Comparison of ENCODE assay signal across 13 mouse cellular contexts in the genomic region with DNA sequence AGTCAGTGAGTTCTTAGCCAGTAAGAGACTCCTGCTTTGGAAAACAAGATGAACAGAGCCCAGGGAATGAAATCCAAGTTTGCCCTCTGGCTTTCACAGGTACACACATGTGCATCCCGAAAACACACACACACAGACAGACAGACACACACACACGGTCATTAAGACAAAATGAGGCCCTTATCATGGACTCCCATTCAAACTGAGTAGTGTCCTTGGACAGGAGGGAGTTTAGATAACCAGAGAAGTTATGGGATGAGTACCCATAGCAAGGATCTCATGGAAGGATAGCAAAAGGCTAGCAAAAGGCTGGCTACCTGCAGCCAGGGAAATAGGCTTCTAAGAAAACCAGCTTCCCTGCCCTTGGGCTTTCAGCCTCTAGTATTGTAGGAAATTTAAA. TPM values are rescaled to one million over a fixed set of nuclear protein-coding genes. Genes with fewer than 3 reads are reported as not detected.
DNase-seq lines count a peak whose midpoint lies in the region; ATAC-seq lines count a peak whose summit lies in the region.
"Had no signal": no experiment of that assay in that cellular context is flagged by ENCODE, and none has a peak within 500 bp of the region (broad histone marks: within the 10 kb centered on the region; RNA-seq: fewer than 3 reads in every experiment).

No protein-coding gene starts in this region.

- DNase-seq in heart, postnatal 25 days (ENCODE audit: low spot score): no peak
- no peak for DNase-seq in midbrain, embryonic 10.5 days (ENCODE audit: low spot score)
- no peak for DNase-seq in liver, embryonic 11.5 days (ENCODE audit: low spot score)
- DNase-seq in gastrocnemius, postnatal 25 days: no peak
- DNase-seq in c-Kit-positive CD71-positive TER-119-positive erythroid progenitor cells, embryonic 14.5 days (ENCODE audit: low spot score): no peak
- DNase-seq: cerebellum, adult 9-10 months; embryo, embryonic 11 days; thymus, postnatal 36 days had no signal

- H3K9ac ChIP-seq in heart, embryonic 12.5 days: no peak overlapping the region
- no peak overlapping the region for H3K9ac ChIP-seq in midbrain, embryonic 16.5 days (ENCODE audit: low read depth, low read length)
- H3K9ac ChIP-seq in liver, embryonic 11.5 days (ENCODE audit: low read depth, low read length): peak overlapping the region; percentile 69
- H3K9ac ChIP-seq: forebrain, postnatal 0 days; midbrain, embryonic 12.5 days had no signal

- no peaks in the 10 kb centered on the region for H3K36me3 ChIP-seq in heart, embryonic 12.5 days
- H3K36me3 ChIP-seq in midbrain, embryonic 10.5 days: no peaks in the 10 kb centered on the region
- H3K36me3 ChIP-seq in midbrain, embryonic 16.5 days (ENCODE audit: control insufficient read depth, insufficient read depth, low read length): no peaks in the 10 kb centered on the region
- H3K36me3 ChIP-seq in liver, embryonic 11.5 days (ENCODE audit: control insufficient read depth, insufficient read depth, low read length): no peaks in the 10 kb centered on the region
- H3K36me3 ChIP-seq: midbrain, embryonic 12.5 days had no signal

- 64% methylated on average over 2 of the region's 2 CpGs for WGBS in heart, embryonic 12.5 days
- WGBS in midbrain, embryonic 10.5 days: 86% methylated on average over 2 of the region's 2 CpGs
- WGBS in midbrain, embryonic 16.5 days: 91% methylated on average over 2 of the region's 2 CpGs
- WGBS in liver, embryonic 11.5 days: 49% methylated on average over 2 of the region's 2 CpGs

- no peaks in the 10 kb centered on the region for H3K9me3 ChIP-seq in heart, embryonic 12.5 days (replicated peaks)
- no peaks in the 10 kb centered on the region for H3K9me3 ChIP-seq in midbrain, embryonic 10.5 days (replicated peaks)
- no peaks in the 10 kb centered on the region for H3K9me3 ChIP-seq in midbrain, embryonic 16.5 days (replicated peaks; ENCODE audit: control insufficient read depth, low read length, poor library complexity, severe bottlenecking)
- no peaks in the 10 kb centered on the region for H3K9me3 ChIP-seq in liver, embryonic 11.5 days (ENCODE audit: control insufficient read depth, low read length)
- H3K9me3 ChIP-seq: midbrain, embryonic 12.5 days had no signal

- H3K27ac ChIP-seq in heart, embryonic 12.5 days (ENCODE audit: poor library complexity, severe bottlenecking): peak overlapping the region; percentile 95
- H3K27ac ChIP-seq in midbrain, embryonic 10.5 days (replicated peaks): 0 out of 2 replicates have a peak overlapping the region, but pooled peaks have one; percentile 75
- no peak overlapping the region for H3K27ac ChIP-seq in midbrain, embryonic 16.5 days (ENCODE audit: low read length)
- H3K27ac ChIP-seq in liver, embryonic 11.5 days (ENCODE audit: low read depth, low read length): peak overlapping the region; percentile 92
- H3K27ac ChIP-seq: midbrain, embryonic 12.5 days; stomach, postnatal 0 days had no signal

- peaks cover 86% of the 10 kb centered on the region for H3K4me1 ChIP-seq in heart, embryonic 12.5 days (replicated peaks)
- peaks cover 46% of the 10 kb centered on the region for H3K4me1 ChIP-seq in midbrain, embryonic 10.5 days
- H3K4me1 ChIP-seq in midbrain, embryonic 16.5 days (ENCODE audit: control insufficient read depth, insufficient read depth, low read length): peaks cover 10% of the 10 kb centered on the region
- H3K4me1 ChIP-seq in liver, embryonic 11.5 days (replicated peaks; ENCODE audit: control insufficient read depth, insufficient read depth, low read length): peaks cover 64% of the 10 kb centered on the region

- H3K4me3 ChIP-seq in heart, embryonic 12.5 days: no peak overlapping the region
- no peak overlapping the region for H3K4me3 ChIP-seq in midbrain, embryonic 10.5 days
- H3K4me3 ChIP-seq in midbrain, embryonic 16.5 days (ENCODE audit: low read depth, low read length): no peak overlapping the region
- H3K4me3 ChIP-seq in liver, embryonic 11.5 days (ENCODE audit: low read depth, low read length): no peak overlapping the region
- H3K4me3 ChIP-seq: midbrain, embryonic 12.5 days had no signal

- H3K27me3 ChIP-seq in heart, embryonic 12.5 days (replicated peaks): no peaks in the 10 kb centered on the region
- H3K27me3 ChIP-seq in midbrain, embryonic 10.5 days (ENCODE audit: low read depth, poor library complexity, severe bottlenecking): peaks cover 48% of the 10 kb centered on the region
- no peaks in the 10 kb centered on the region for H3K27me3 ChIP-seq in midbrain, embryonic 16.5 days (ENCODE audit: control insufficient read depth, insufficient read depth, low read depth, low read length)
- H3K27me3 ChIP-seq in liver, embryonic 11.5 days (replicated peaks; ENCODE audit: control insufficient read depth, insufficient read depth, low read length): no peaks in the 10 kb centered on the region

- ATAC-seq in heart, embryonic 12.5 days (ENCODE audit: insufficient number of reproducible peaks, low FRiP score): no peak
- ATAC-seq in midbrain, embryonic 16.5 days: no peak
- ATAC-seq in liver, embryonic 11.5 days (replicated peaks; ENCODE audit: low FRiP score): peak; percentile 40; the same call in 1 of the 2 replicates
- ATAC-seq: forebrain, postnatal 0 days had no signal

- intact Hi-C loops in heart, postnatal 25 days (cut with DNase I): no loop called here

- no peak overlapping the region for H3K4me2 ChIP-seq in heart, embryonic 12.5 days
- no peak overlapping the region for H3K4me2 ChIP-seq in midbrain, embryonic 16.5 days (ENCODE audit: low read length)
- peak overlapping the region; percentile 75; the same call in 1 of the 2 replicates for H3K4me2 ChIP-seq in liver, embryonic 11.5 days

RNA-seq across cellular contexts. Expression of gene Smad6, which starts 29.4 kb away (rescaled TPM):
- 56.2 and 62.8 TPM in 2 replicates for polyA plus RNA-seq in heart, embryonic 12.5 days (2016; fragmentation: Nextera tagmentation; extraction: Ambion mirVana)
- total RNA-seq in heart, postnatal 25 days (2021): 10 to 100 TPM in 1 of 2 experiments, 1 to 10 TPM in 1; 9.8 to 13.6 TPM
- polyA plus RNA-seq in midbrain, embryonic 10.5 days (2016; fragmentation: Nextera tagmentation; extraction: Ambion mirVana): 3.8 and 4.4 TPM in 2 replicates
- 0.99 and 1.0 TPM in 2 replicates for polyA plus RNA-seq in midbrain, embryonic 16.5 days (2015; fragmentation: Nextera tagmentation; extraction: Ambion mirVana)
- polyA plus RNA-seq in liver, embryonic 11.5 days (2014; fragmentation: Nextera tagmentation; extraction: Ambion mirVana): 10.1 and 11.1 TPM in 2 replicates
- total RNA-seq in gastrocnemius, postnatal 25 days (2021): 1 to 10 TPM; 2.8 to 5.2 TPM
